Mouse (Mus musculus): ENCODE measurements around the gene Ints5.

GRCm38 (mm10) chr19:8945251-8945650 is 52.4 kb downstream of the Ints5 start:
- no peak for TF ChIP-seq CTCF (IDR thresholded peaks at IDR 0.05; ENCODE audit: extremely low read depth, insufficient read depth, insufficient read length, insufficient replicate concordance)
- no peak for TF ChIP-seq POLR2A (IDR thresholded peaks at IDR 0.05; ENCODE audit: low read depth, low read length)

Measured in spleen, adult 2 months (tissue).